Mouse (Mus musculus) c-Kit-positive CD71-positive TER-119-negative erythroid progenitor cells, embryonic 14.5 days (primary cell): ENCODE data around the gene Fut9.

Source experiments
- DNase-seq: peaks from one replicate; pipeline ENCODE4 v3.0.0-alpha.2; 2013; ENCODE audit warnings: low read depth

Gene Fut9

GRCm38 (mm10) chr4:25799476-25800283, at the start of gene Fut9:
Fut9 (minus strand) TSS chr4:25800244.
- no peak for DNase-seq

- DNase-seq = no peak
Measured at GRCm38 (mm10) chr4:25815783-25816182, 15.7 kb upstream of the Fut9 start.

GRCm38 (mm10) chr4:25813340-25813739, 13.3 kb upstream of the Fut9 start:
- no peak for DNase-seq

GRCm38 (mm10) chr4:25810058-25810457, 10.0 kb upstream of the Fut9 start:
- no peak for DNase-seq

- no peak for DNase-seq
Measured at GRCm38 (mm10) chr4:25801751-25802150, 1.7 kb upstream of the Fut9 start.

- DNase-seq = no peak
Measured at GRCm38 (mm10) chr4:25800284-25800616, 206 bp upstream of the Fut9 start.

- DNase-seq = no peak
Measured at GRCm38 (mm10) chr4:25799051-25799475, 981 bp downstream of the Fut9 start.

GRCm38 (mm10) chr4:25798412-25798811, 1.6 kb downstream of the Fut9 start:
- no peak for DNase-seq

- DNase-seq = no peak
Measured at GRCm38 (mm10) chr4:25796149-25796548, 3.9 kb downstream of the Fut9 start.

GRCm38 (mm10) chr4:25785276-25785675, 14.8 kb downstream of the Fut9 start:
- no peak for DNase-seq

- no peak for DNase-seq
Measured at GRCm38 (mm10) chr4:25768657-25769056, 31.4 kb downstream of the Fut9 start.

- no peak for DNase-seq
Measured at GRCm38 (mm10) chr4:25763091-25763490, 37.0 kb downstream of the Fut9 start.

GRCm38 (mm10) chr4:25757909-25758548, 42.0 kb downstream of the Fut9 start:
- DNase-seq = no peak

- DNase-seq = no peak
Measured at GRCm38 (mm10) chr4:25741553-25741952, 58.5 kb downstream of the Fut9 start.

- no peak for DNase-seq
Measured at GRCm38 (mm10) chr4:25738782-25739181, 61.3 kb downstream of the Fut9 start.

GRCm38 (mm10) chr4:25721576-25721975, 78.5 kb downstream of the Fut9 start:
- DNase-seq = no peak

- DNase-seq = no peak
Measured at GRCm38 (mm10) chr4:25713907-25714306, 86.1 kb downstream of the Fut9 start.

- DNase-seq = no peak
Measured at GRCm38 (mm10) chr4:25684976-25685375, 115.1 kb downstream of the Fut9 start.

- no peak for DNase-seq
Measured at GRCm38 (mm10) chr4:25664196-25664595, 135.8 kb downstream of the Fut9 start.

- DNase-seq = no peak
Measured at GRCm38 (mm10) chr4:25661204-25661727, 138.8 kb downstream of the Fut9 start.

- no peak for DNase-seq
Measured at GRCm38 (mm10) chr4:25658792-25659191, 141.3 kb downstream of the Fut9 start.

GRCm38 (mm10) chr4:25651902-25652301, 148.1 kb downstream of the Fut9 start:
- no peak for DNase-seq

- DNase-seq = no peak
Measured at GRCm38 (mm10) chr4:25648107-25648506, 151.9 kb downstream of the Fut9 start.
